Mouse (Mus musculus): Measurements from ENCODE around the gene Tyw1.

GRCm38 (mm10) chr5:130217406-130217805 lies 38.0 kb upstream of the Tyw1 start:
- TF ChIP-seq CTCF (IDR thresholded peaks at IDR 0.05; ENCODE audit: borderline replicate concordance, insufficient read depth, low read depth, low read length) (no peak), POLR2A (IDR thresholded peaks at IDR 0.05; ENCODE audit: borderline replicate concordance, insufficient read depth, low read length) (no peak)

All from cerebellum, adult 2 months (tissue).